Mouse (Mus musculus): ENCODE results near the gene Atxn1.

DNA sequence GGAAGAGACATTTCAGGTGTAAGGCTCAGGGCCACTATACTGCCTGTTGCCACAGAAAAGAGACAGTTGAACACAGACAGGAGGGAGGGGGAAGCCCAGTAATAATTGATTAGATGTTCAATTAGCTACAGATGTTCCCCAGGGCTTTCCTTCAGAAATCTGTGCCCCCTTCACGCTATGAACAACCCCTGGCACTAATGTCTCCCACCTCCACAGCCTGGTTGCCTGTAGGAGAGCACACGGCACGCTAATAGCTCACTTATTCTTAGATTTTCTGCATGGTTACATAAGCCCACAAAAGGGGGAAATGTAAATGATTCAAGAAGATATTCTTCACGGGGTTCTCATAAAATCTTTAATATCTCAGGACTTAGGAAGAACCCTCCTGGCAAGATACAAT, 355.3 kb downstream of the Atxn1 start:
- TF ChIP-seq CTCF (IDR thresholded peaks at IDR 0.05) (no peak), POLR2A (IDR thresholded peaks at IDR 0.05; ENCODE audit: insufficient read depth, low read depth, low read length) (no peak), EP300 (IDR thresholded peaks at IDR 0.05; ENCODE audit: insufficient read depth, low read depth, low read length) (no peak)

All from heart, adult 2 months (tissue).